Mouse (Mus musculus) stomach, postnatal 0 days (tissue): Measurements from ENCODE around the gene Gad1. TPM values are rescaled to one million over a fixed set of nuclear protein-coding genes. Genes with fewer than 3 reads are reported as not detected.

Experiments
- ATAC-seq: fragments of 200-750 bp; cut with Nextera tagmentation; 2 replicates; pipeline ENCODE4 v1.8.0; 2017; ENCODE audit not compliant: low FRiP score, low TSS enrichment
- DNase-seq: peaks from one replicate; pipeline ENCODE4 v3.0.0-alpha.2; 2016; ENCODE audit warnings: low spot score
- H3K27ac ChIP-seq: fragments of 300-500 bp; sonication (generic); replicated peaks from 2 replicates; pipeline ENCODE4 v1.5.1; 2014; ENCODE audit warnings: mild to moderate bottlenecking, control low read depth
- H3K27me3 ChIP-seq: fragments of 300-500 bp; sonication (generic); 2 replicates; pipeline ENCODE4 v1.6.1; 2014; ENCODE audit warnings: low read length; ENCODE audit not compliant: control insufficient read depth, insufficient read depth
- H3K36me3 ChIP-seq: fragments of 300-500 bp; sonication (generic); 2 replicates; pipeline ENCODE4 v1.6.1; 2014; ENCODE audit warnings: low read length, mixed read lengths; ENCODE audit not compliant: control insufficient read depth, insufficient read depth
- H3K4me1 ChIP-seq: fragments of 300-500 bp; sonication (generic); replicated peaks from 2 replicates; pipeline ENCODE4 v1.6.1; 2014; ENCODE audit warnings: antibody characterized with exemption; ENCODE audit not compliant: control insufficient read depth, insufficient read depth
- H3K4me2 ChIP-seq: fragments of 300-500 bp; sonication (generic); replicated peaks from 2 replicates; pipeline ENCODE4 v1.6.1; 2014; ENCODE audit warnings: low read depth, mild to moderate bottlenecking, control low read depth, moderate library complexity
- H3K4me3 ChIP-seq: fragments of 300-500 bp; sonication (generic); 2 replicates; pipeline ENCODE4 v1.5.1; 2014; ENCODE audit warnings: low read depth, low read length, control low read depth
- H3K9ac ChIP-seq: fragments of 300-500 bp; sonication (generic); 2 replicates; pipeline ENCODE4 v1.6.1; 2014; ENCODE audit warnings: mild to moderate bottlenecking, low read length, control low read depth, mixed read lengths
- H3K9me3 ChIP-seq: fragments of 300-500 bp; sonication (generic); 2 replicates; pipeline ENCODE4 v1.6.1; 2016; ENCODE audit warnings: low read length; ENCODE audit not compliant: control insufficient read depth
- CTCF ChIP-seq: IDR thresholded peaks from 2 replicates; pipeline ENCODE4 v1.5.1; 2016; ENCODE audit warnings: antibody characterized with exemption, low read depth, mild to moderate bottlenecking, moderate library complexity
- EP300 ChIP-seq: optimal IDR thresholded peaks from 2 replicates; pipeline ENCODE3; 2016; ENCODE audit warnings: antibody characterized with exemption
- WGBS: fragments of 180-500 bp; shearing (Covaris S2); extraction: QIAGEN DNeasy Blood & Tissue Kit; methylation state at CpG from one replicate; pipeline ENCODE4 v1.1.7; 2014; 5-methylcytosine and 5-hydroxymethylcytosine counted together
- polyA plus RNA-seq: library from polyadenylated mRNA; unstranded; fragments of >200 nt; fragmentation: Nextera tagmentation; extraction: Ambion mirVana; gene quantifications from 2 replicates; pipeline ENCODE4 v1.2.1, GENCODE M21; 2015

The Gad1 gene
- polyA plus RNA-seq, 1 experiment from 2014 or later: 0.02 TPM

DNA sequence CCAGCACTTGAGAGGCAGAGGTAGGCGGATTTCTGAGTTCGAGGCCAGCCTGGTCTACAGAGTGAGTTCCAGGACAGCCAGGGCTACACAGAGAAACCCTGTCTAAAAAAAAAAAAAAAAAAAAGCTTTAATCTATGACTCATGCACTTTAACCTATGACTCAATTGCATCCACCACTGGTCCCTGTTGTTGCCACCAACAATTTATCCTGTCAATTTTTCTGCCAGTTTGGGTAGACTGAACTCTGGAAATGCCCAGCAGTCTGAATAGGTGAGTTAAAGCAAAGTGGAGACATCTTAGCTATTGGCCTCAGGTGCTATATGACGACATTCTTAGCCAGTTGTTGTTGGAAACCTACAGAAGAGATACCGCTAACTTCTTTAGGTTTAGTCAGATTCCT lies 96.6 kb downstream of the Gad1 start:
- Histone ChIP-seq H3K9me3 (no peaks in the 10 kb centered on the region), H3K4me3 (no peak overlapping the region), H3K9ac (no peak overlapping the region), H3K4me1 (no peaks in the 10 kb centered on the region), H3K27me3 (no peaks in the 10 kb centered on the region), H3K36me3 (no peaks in the 10 kb centered on the region), H3K4me2 (no peak overlapping the region), H3K27ac (no peak overlapping the region)
- 89% methylated on average over 3 of the region's 4 CpGs for WGBS
- TF ChIP-seq CTCF (no peak), EP300 (no peak)
- DNase-seq (no peak), ATAC-seq (no peak)

Other genes with a start within 250 kb of the Gad1 start
- gene Sp5, start 78.1 kb upstream of the Gad1 start, polyA plus RNA-seq: 1.8 and 2.0 TPM in 2 replicates
- 1.1 and 1.7 TPM in 2 replicates for gene Erich2, start 44.3 kb upstream of the Gad1 start, polyA plus RNA-seq
- 139 TPM in 2 replicates for gene Gorasp2, start 108.5 kb downstream of the Gad1 start, polyA plus RNA-seq
- 3.2 and 3.4 TPM in 2 replicates for gene Gm26558, start 109.0 kb downstream of the Gad1 start, polyA plus RNA-seq